Mouse (Mus musculus) adipocyte (in vitro differentiated cells): ENCODE measurements at regions not wholly inside any gene's neighbourhood (a gene's known extent, or its start where the extent isn't known, plus 50 kb on each side); places are given as distances from the start of the nearest gene placed in this dataset.

ENCODE experiments used
- DNase-seq: peaks from one replicate; pipeline ENCODE4 v3.0.0-alpha.2; 2016; ENCODE audit warnings: low spot score

- DNase-seq: no peak
These were observed 62.7 kb downstream of the Lrrc30 start for GRCm38 (mm10) chr17:67569865-67570264.

- DNase-seq: no peak
These were observed 66.3 kb downstream of the Lrrc30 start for GRCm38 (mm10) chr17:67566216-67566615.

- DNase-seq: no peak
These were observed 66.8 kb downstream of the Lrrc30 start for GRCm38 (mm10) chr17:67565746-67566145.

- no peak for DNase-seq
These were observed 67.7 kb downstream of the Lrrc30 start for GRCm38 (mm10) chr17:67564845-67565244.

- no peak for DNase-seq
These were observed 69.5 kb downstream of the Lrrc30 start for GRCm38 (mm10) chr17:67563036-67563435.

- DNase-seq: no peak
These were observed 70.7 kb downstream of the Lrrc30 start for GRCm38 (mm10) chr17:67561802-67562201.

GRCm38 (mm10) chr17:67557351-67557870 lies 75.1 kb downstream of the Lrrc30 start:
- DNase-seq: no peak

- no peak for DNase-seq
These were observed 79.9 kb downstream of the Lrrc30 start for GRCm38 (mm10) chr17:67552581-67553139.

GRCm38 (mm10) chr17:67548966-67549700 lies 83.4 kb downstream of the Lrrc30 start:
- DNase-seq: no peak

GRCm38 (mm10) chr17:67544410-67544809 lies 88.1 kb downstream of the Lrrc30 start:
- DNase-seq: no peak

GRCm38 (mm10) chr17:67532331-67532730 lies 100.2 kb downstream of the Lrrc30 start:
- no peak for DNase-seq

- DNase-seq: no peak
These were observed 111.6 kb downstream of the Lrrc30 start for GRCm38 (mm10) chr17:67520848-67521411.

GRCm38 (mm10) chr17:67515601-67516147 lies 116.8 kb downstream of the Lrrc30 start:
- no peak for DNase-seq

- DNase-seq: no peak
These were observed 117.9 kb downstream of the Lrrc30 start for GRCm38 (mm10) chr17:67514387-67515241.

GRCm38 (mm10) chr17:67512699-67513450 lies 119.6 kb downstream of the Lrrc30 start:
- no peak for DNase-seq

GRCm38 (mm10) chr17:67512008-67512407 lies 120.5 kb downstream of the Lrrc30 start:
- no peak for DNase-seq

GRCm38 (mm10) chr17:67509921-67510320 lies 122.6 kb downstream of the Lrrc30 start:
- no peak for DNase-seq

- DNase-seq: no peak
These were observed 123.4 kb downstream of the Lrrc30 start for GRCm38 (mm10) chr17:67509091-67509618.

GRCm38 (mm10) chr17:67508353-67508752 lies 124.2 kb downstream of the Lrrc30 start:
- DNase-seq: no peak

GRCm38 (mm10) chr17:67506466-67506865 lies 126.1 kb downstream of the Lrrc30 start:
- no peak for DNase-seq

- no peak for DNase-seq
These were observed 128.0 kb downstream of the Lrrc30 start for GRCm38 (mm10) chr17:67504502-67505033.
